Mouse (Mus musculus): ENCODE measurements around the gene Hist1h2ao. TPM values are rescaled to one million over a fixed set of nuclear protein-coding genes. Genes with fewer than 3 reads are reported as not detected.
"Not testable (repeated sequence)": the region's sequence is repeated elsewhere in the genome, so short reads cannot be mapped to it uniquely, and the experiment has no call there.

Gene Hist1h2ao
- 10 to 100 TPM in 1 of 2 experiments, not detected in 1; 19.5 TPM for total RNA-seq (2021)

DNA sequence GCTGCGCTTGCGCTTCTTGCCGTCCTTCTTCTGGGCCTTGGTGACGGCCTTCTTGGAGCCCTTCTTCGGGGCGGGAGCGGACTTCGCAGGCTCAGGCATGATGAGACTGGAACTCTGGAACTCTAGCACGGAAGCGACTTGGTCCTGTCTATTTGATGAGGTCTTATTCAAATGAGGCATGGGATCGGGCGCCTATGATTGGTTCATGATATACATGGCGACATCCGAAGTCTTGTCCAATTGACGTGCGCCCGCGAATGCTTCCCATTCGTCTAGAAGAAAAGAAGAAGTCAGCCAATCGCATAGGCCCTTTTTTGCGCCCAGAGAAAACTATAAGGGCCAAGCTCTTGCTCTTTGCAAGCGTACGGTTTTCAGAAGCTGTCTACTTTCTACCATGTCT lies at the start of gene Hist1h2ao, which contains the start of gene Hist1h2bq:
Gene Hist1h2ao (plus strand): TSS at position 393 of the 400 bp plus-strand sequence.
Gene Hist1h2bq (minus strand): TSS at position 125 of the 400 bp plus-strand sequence.
- not testable (repeated sequence) for DNase-seq

DNA sequence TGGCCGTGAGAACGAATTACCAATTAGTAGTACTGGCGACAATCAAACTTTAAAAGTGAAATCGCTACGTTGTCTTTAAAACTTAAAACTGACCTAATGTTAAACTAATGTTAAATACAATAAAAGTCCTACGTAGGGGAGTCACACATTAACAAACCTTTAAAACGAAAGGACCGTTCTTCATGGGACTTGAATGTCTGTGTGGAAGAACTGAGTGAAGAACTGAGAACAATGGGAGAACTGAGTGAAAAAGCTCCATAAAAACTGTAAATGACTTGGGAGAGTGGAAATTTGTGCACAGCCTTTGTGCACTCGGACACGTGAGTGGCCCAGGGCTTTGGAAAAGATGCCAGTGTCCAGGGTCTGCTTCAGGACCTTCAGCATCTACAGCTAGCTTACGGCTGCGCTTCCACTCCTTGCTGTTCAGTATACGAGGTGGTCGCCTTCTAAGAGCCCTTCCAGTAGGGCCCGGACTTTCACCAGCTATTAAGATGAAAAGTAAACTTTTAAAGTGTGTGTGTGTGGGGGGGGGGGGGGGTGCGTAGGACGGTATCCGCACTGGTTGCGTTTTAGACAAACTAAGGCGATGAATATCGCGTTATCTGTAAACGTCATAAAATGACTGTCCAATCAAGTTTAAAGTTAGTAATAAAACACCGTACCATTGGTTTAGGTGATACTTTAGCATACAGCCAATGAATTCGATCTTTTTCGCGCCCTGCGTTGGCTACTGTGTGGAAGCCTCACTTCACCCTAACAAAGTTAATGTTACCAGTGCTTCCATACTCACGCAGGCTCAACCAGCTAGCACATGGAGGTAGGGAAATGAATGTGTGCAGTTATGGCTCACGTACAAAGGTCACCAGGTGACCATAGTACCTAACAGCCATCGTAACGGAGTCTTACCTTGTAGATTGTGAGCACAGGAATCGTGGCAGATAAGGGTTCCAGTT lies 31.2 kb upstream of the Hist1h2ao start:
- peak; percentile 43 to 48 for DNase-seq

DNA sequence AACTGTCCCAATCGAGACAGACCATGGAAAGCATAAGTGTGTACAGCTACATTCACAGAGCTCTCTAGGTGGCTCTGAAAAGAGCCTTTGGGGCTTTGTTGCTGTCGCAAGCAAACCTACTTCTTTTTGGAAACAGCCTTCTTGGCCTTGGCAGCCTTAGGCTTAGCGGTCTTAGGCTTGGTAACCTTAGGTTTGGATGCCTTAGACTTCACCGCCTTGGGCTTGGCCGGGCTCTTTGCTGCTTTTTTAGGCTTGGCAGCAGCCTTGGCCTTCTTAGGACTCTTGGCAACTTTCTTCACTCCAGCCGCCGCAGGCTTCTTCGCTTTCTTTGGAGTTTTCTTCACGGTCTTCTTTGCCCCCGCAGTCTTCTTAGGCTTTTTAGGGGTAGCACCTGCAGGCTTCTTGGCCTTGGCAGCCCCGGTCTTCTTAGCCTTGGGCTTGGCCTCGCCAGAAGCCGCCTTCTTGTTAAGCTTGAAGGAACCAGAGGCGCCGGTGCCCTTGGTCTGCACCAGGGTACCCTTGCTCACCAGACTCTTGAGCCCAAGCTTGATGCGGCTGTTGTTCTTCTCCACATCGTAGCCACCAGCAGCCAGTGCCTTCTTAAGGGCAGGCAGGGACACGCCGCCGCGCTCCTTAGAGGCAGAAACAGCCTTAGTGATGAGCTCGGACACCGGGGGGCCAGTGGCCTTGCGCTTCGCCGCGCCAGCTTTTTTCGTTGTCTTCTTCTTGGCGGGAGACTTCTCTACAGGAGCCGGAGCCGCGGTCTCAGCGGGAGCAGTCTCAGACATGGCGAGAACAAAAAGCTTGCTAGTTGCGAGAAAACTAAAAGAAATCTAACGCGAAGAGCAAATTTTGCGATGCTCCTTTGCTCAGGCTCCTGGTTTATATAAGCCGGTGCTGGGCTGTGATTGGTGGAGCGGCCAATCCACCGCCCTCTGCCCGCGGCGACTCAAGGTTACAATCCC lies 30.2 kb upstream of the Hist1h2ao start, which contains the start of gene Hist1h1b:
Gene Hist1h1b (minus strand): TSS at position 859 of the 965 bp plus-strand sequence.
- peak; percentile 32 to 34 for DNase-seq

DNA sequence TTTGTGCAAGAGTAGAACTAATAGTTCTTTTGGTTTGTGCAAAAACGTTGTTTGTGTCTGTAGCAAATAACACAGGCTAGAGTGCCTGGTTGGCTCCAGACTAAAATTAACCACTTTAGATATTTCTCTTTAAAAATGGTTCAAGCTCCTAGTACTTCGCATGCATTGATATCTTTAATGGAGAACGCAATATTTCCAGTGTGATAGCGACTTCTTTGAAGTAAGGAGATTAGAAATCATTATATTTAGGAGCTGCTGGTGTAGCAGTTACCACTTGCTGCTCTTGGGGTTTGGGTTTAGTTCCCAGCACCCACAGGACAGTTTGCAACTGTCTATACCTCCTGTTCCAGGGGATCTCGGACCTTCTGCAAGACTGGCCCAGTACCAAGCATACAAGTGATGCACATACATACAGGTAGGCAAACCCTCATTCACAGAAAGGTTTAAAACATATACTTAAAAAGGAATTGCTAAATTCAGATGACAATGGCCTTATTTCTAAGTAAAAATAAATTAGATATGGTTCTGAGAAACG lies 29.2 kb upstream of the Hist1h2ao start:
- no peak for DNase-seq

DNA sequence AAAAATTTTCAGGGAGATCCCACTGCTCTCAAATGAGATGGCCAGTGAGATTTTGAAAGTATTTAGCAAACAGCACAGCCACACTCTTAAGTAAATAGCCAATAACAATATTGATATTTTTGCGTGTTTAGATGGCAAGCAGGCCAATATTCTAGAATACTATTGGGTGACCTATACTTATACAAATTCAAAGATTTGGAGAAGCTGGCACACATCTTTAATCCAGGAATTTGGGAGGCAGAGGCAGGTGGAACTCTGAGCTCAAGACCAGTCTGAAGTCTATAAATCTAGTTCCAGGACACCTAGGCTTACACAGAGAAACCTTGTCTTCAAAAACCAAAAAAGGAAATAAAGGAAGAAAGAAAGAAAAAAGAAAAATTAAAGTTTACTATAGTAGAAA lies 28.6 kb upstream of the Hist1h2ao start:
- no peak for DNase-seq

DNA sequence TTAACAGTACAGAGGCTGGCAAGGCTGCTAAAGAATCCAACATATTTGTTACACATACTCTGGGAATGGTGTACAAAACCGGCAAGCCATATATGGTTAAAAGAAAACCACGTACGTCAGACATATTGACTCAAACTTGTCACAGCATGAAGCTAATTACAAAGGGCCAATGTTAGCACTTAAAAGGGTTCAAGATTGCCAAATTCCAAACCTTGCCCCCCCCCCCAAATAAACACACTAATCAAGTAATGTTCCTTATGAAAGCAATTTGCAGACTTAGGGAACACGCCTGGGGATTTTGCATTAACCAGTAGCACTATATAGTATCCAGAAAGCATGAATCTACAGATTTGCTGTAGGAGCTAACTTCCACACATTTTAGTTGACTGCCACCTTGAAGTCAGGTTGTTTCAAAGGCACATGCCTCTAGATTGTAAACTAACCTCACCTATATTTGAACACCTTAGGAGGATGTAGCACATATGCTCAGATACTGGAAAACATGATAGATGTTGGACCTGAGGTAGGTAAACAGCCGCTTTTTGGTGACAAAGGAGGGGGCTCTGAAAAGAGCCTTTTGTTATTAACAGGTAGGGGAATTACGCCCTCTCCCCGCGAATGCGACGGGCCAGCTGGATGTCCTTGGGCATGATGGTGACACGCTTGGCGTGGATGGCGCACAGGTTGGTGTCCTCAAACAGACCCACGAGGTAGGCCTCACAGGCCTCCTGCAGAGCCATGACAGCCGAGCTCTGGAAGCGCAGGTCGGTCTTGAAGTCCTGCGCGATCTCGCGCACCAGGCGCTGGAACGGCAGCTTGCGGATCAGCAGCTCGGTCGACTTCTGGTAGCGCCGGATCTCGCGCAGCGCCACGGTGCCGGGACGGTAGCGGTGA lies 27.7 kb upstream of the Hist1h2ao start:
- DNase-seq = peak in 1 of 2 experiments; percentile 58

DNA sequence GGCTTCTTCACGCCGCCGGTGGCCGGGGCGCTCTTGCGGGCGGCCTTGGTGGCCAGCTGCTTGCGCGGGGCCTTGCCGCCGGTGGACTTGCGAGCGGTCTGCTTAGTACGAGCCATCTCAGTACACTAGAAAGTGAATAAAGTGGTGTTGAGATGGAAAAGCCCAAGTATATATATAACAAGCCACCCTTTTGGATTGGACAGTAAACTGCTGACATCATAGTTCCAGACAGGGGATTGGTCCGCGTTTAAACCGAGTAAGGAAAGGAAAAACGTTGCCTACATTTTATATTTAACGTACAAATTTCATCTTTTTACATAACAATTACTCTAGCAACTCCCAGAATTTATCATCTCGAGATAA lies 27.0 kb upstream of the Hist1h2ao start, which contains the start of gene Hist1h3i:
Gene Hist1h3i (minus strand): TSS at position 116 of the 363 bp plus-strand sequence.
- peak in 1 of 2 experiments; percentile 53 for DNase-seq

DNA sequence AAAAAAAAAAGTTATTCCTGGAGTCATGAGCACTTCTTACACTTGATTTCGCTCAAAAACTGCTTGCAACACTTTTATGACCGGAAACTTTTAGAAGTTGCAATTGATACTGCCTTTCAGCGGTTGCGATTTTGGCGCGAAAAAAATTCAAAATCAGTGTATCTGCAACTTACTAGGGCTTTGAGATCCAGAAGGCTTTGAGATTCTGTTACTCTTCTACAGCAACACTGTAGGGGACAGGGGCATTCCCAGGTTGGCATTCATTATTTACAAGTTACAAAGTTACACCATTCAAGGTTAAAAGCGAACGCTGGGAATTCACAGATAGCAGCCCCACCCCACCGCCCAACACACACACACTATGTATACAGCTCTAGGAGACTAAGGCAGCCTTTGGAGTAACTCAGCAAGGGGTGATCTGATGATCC lies 26.5 kb upstream of the Hist1h2ao start:
- no peak for DNase-seq

DNA sequence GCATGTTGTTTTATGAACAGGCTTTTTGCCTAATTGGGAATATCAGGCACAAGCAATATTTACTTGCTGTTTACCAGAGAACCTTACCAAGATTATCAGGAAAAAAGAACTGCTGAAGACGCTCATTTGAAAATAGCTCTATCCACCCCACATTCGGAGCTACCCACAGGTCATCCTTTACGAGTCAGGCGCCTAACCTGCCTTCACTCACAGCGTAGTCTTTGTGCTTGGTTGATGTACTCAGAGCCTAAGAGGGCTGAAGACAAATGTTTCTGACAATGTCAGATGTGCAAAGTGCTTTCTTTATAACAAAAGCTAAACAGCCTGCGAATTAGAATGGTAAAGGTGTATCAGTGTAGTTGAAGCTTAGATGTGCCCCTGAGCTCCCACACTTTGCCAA lies 26.0 kb upstream of the Hist1h2ao start:
- no peak for DNase-seq

DNA sequence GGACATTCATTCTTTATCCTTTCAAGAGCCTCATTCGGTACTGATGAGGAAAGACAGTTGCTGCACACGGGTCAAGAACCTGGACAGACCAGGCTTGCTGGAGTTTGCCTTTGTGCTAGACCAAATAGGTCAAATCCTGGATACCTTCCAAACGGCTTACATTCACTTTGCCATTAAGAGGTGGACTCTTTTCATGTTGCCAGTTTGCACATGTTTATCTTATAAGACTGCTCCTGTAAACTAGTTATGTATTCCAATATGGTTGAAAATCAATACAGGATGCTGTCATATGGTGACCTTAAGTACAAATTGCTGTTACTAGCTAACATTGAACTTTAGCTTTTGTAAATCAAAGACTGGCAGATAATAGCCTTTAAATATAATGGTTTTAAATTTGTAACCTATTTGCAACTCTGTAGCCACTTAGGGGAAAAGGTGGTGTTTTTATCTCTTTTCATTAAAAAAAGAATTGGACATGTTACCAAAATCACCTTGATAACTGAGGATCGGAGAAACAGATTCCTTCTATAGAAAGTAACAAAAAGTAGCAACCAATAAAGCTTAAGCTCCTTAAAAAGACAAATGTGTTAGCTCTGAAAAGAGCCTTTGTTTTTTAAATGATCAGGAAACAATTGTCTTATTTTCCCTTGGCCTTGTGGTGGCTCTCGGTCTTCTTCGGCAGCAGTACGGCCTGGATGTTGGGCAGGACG lies 23.9 kb upstream of the Hist1h2ao start:
- no peak for DNase-seq

DNA sequence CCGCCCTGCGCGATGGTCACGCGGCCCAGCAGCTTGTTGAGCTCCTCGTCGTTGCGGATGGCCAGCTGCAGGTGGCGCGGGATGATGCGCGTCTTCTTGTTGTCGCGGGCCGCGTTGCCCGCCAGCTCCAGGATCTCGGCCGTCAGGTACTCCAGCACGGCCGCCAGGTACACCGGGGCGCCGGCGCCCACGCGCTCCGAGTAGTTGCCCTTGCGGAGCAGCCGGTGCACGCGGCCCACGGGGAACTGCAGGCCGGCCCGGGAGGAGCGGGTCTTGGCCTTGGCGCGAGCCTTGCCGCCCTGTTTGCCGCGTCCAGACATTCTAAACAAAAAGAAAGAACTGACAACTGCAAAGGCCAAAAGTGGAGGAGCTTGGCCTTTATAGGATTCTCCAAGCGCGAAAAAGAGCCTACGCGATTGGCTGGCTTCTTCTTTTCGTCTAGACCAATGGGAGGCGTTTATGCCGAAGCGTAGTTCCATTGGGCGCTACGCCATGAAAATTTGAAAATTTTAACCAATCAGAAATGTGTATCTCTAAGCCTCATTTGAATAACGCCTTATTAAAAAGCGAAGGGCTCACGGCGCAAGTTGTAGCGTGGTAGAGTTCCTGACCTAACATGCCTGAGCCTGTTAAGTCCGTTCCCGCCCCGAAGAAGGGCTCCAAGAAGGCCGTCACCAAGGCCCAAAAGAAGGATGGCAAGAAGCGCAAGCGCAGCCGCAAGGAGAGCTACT lies 23.2 kb upstream of the Hist1h2ao start, which contains the start of the genes Hist1h2an and Hist1h2bp:
Gene Hist1h2an (minus strand): TSS at position 320 of the 731 bp plus-strand sequence.
Gene Hist1h2bp (plus strand): TSS at position 563 of the 731 bp plus-strand sequence.
- DNase-seq = peak; percentile 81 to 87

DNA sequence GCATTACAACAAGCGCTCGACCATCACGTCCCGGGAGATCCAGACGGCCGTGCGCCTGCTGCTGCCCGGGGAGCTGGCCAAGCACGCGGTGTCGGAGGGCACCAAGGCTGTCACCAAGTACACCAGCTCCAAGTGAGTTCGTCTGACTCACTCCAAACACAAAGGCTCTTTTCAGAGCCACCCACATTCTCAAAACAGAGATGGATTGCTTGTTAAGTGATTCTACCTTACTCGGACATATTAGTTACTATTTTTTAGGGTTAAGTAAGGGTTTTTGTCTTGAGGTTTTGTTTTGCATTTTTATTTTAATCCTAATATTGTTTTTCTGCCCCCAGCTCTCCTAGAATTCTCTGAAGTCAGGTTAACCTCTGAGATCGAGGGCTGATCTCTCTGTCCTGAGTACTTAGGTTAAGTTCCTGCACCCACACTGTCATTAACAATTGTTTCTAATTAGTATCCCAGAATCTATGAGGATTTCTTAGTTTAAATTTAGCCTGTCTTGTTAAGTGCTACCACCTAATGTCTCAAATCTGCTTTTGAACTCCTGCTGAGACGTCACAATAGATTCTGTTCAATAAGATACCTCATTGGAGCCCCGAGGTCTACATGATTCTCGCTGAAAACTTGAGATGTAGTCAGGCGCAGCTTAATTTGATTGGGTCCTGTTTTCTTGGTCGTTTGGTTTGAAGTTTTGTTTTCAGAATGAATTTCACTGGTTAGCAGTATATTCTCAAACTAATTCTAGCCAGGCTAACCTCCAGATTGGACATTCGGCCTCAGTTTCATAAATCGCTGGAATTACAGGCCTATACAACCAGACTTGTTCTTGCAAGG lies 22.3 kb upstream of the Hist1h2ao start:
- no peak for DNase-seq

DNA sequence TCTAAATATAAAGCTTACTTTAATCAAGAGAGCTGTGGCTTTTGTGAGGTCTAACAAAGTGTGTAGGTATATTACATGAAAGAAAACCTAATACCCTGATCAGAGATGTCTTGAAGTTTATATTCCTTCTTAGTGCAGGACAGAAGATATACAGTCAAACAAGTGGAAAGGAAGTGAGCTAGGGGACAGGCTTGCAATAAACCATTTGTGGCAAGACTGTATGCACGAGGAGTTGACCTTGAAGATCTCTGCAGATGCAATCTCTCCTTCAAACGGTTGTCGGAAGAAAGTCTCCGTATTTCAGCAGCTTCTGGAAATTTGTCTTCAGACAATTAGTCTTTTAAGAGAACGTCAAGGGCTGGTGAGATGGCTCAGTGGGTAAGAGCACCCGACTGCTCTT lies 20.3 kb upstream of the Hist1h2ao start:
- DNase-seq = no peak

DNA sequence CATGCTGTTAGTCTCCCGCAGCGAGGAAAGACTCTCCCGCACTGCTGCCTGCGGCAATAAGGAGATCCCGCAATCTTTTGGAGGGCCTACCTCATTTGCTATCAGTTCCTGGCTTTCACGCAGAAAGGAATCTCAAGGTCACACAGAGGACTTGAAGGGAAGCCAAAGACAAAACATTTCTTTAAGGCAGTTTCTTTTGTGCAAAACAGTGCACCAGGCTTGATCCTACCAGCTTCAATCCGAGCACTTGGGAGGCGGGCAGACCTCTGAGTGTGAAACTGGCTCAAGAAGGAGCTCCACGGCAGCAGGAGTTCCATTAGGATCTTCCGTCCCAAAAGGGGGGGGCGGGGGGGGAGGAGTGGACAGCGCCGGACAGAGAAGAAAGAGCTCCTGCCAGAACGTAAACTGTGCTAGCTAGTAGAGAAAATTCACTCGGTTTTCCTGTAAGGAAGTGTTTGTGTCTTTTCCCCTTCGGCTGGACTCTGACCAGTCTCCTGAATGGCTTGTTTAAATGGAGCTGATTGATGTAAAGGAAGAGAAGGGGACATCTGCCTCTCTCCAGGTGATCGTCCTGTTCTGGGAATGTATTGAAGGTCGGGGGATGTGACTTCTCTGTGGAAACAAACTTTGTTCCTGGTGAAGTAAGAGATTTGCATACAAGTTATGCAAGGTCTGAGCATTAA lies 19.5 kb upstream of the Hist1h2ao start:
- no peak for DNase-seq

DNA sequence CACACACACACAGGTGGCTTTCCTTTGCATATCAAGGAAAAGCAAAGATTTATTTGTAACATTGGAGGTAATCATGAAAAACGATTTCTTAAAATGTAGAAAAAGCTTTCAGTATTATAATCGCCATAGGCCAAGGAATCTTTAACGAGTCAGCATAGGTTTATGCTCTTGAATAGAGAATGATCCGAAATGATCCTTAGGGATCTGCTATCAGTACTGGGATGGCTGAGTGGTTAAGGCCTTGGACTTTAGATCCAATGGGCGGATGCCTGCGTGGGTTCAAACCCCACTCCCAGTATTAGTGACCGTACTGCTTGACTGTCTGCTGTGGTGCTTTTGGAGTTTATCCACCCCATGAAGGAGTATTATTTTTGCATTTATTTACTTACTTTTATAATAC lies 14.7 kb upstream of the Hist1h2ao start:
- DNase-seq = no peak

DNA sequence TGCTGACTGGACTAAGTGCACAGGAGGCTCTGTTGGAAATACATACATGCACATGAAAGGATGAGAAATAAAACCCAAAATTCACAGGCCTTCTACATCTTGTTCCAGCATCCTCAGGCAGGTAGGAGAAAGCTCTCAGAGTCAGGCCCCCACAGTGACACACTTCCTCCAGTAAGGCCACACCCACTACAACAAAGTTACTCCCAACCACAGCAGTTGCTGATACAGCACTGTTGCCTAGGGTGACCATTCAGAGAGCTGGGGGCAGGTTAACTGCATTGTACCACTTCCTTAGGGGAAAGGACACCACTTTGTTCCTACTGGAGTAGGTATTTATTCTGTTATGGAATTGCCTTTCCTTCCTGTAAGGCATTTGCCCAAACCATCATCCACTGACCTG lies 13.1 kb upstream of the Hist1h2ao start:
- not testable (repeated sequence) for DNase-seq

DNA sequence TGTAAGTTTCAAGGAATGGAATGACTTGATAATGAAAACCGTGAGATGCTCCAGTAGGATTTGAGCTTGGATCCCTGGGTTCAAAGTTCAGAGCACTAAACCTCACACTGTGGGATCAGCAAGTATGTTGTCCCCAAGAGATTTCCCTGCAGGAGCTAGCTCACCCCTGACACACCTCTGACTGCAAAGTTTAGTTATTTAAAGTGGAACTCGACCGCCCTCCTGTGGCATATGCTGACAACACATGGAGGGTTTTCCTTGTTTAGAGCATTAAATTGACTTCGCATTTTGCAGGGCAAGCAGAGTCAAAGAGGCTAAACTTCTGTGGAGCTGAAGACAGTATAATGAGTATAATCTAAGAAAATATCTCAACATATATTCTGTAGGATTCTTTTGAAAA lies 7.2 kb upstream of the Hist1h2ao start:
- DNase-seq = not testable (repeated sequence)

DNA sequence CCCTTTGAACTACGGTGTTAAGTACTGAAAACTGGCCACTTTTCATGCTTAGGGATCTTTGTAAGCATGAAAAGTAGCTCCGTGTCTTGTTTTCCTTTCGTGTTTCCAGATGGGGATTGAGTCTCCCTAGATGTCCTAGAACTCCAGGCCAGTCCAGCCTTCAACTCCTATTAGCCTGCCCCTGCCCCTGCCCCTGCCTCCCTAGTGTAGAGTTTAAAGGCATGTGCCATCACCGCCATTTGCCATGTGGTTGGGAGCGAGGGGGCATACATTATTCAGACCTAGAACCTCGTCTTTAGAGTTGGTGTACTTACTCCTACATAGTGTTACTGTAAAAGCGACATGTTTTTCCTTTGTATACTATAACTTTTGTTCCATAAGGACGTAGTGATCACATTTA lies 809 bp downstream of the Hist1h2ao start:
- not testable (repeated sequence) for DNase-seq

Measured in layer of hippocampus, postnatal 36 days (tissue).